20 mouse cellular contexts compared by ENCODE assay signal in the genomic region with DNA sequence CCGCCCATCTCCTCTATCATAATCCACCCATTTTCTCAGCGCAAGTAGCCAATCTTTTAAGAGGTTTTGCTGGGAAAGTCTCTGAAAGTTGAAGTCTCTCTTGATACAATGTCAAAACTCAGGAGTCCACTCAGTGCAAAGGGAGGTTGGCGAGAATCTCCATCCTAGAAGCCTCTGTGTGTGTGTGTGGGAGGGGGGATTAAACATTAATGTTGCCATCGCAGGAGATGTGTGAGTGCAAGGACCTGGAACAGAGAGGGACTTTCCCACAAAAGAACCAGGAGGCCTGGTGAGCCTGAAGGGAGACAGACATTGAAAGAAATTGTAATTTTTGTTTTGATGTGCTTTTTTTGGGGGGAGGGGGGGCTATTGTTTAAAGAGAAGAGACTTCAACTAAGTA.
"Had no signal": no experiment of that assay in that cellular context is flagged by ENCODE, and none has a peak within 500 bp of the region (broad histone marks: within the 10 kb centered on the region; RNA-seq: fewer than 3 reads in every experiment).

No protein-coding gene starts in this region.

- DNase-seq: lung, adult 18-20 months; lung, postnatal 10 days; lung, postnatal 4 days; midbrain, embryonic 14.5 days; retina, postnatal 1 day; right cerebral cortex, adult 18-20 months; right cerebral cortex, postnatal 25 days; right cerebral cortex, postnatal 4 days; spleen, adult 18-20 months; thymus, adult 18-20 months; thymus, postnatal 14 days; thymus, postnatal 36 days had no signal

- H3K9me3 ChIP-seq: liver, embryonic 15.5 days; midbrain, embryonic 10.5 days; midbrain, embryonic 12.5 days; neural tube, embryonic 13.5 days; neural tube, embryonic 15.5 days had no signal

- ATAC-seq: midbrain, embryonic 16.5 days had no signal

- H3K27ac ChIP-seq: liver, embryonic 15.5 days; midbrain, embryonic 10.5 days; midbrain, embryonic 12.5 days; neural tube, embryonic 13.5 days; neural tube, embryonic 15.5 days had no signal

- H3K4me1 ChIP-seq: liver, embryonic 15.5 days; midbrain, embryonic 12.5 days; neural tube, embryonic 13.5 days; neural tube, embryonic 15.5 days had no signal

- H3K36me3 ChIP-seq: liver, embryonic 15.5 days; midbrain, embryonic 12.5 days; neural tube, embryonic 15.5 days had no signal

- H3K9ac ChIP-seq: liver, embryonic 15.5 days; lung, embryonic 14.5 days; midbrain, embryonic 12.5 days; neural tube, embryonic 13.5 days; neural tube, embryonic 15.5 days had no signal

- H3K4me2 ChIP-seq: liver, embryonic 15.5 days; lung, embryonic 14.5 days; midbrain, embryonic 12.5 days; neural tube, embryonic 13.5 days; neural tube, embryonic 15.5 days had no signal

- H3K4me3 ChIP-seq: liver, embryonic 15.5 days; midbrain, embryonic 10.5 days; midbrain, embryonic 12.5 days; myocyte; neural tube, embryonic 13.5 days; neural tube, embryonic 15.5 days had no signal

- H3K27me3 ChIP-seq: liver, embryonic 15.5 days; midbrain, embryonic 12.5 days; neural tube, embryonic 13.5 days; neural tube, embryonic 15.5 days had no signal
